Mouse (Mus musculus) thymus, adult 18-20 months (tissue): ENCODE measurements around the gene Actr2.
"Not testable (repeated sequence)": the region's sequence is repeated elsewhere in the genome, so short reads cannot be mapped to it uniquely, and the experiment has no call there.

Experiments used
- DNase-seq, 2 experiments: peaks; one replicate each; pipeline ENCODE4 v3.0.0; 2022; ENCODE audit warnings: mixed read lengths in 2 of 2

The Actr2 gene

GRCm38 (mm10) chr11:20116030-20116551 lies 3.4 kb upstream of the Actr2 start:
- no peak for DNase-seq

- peak; percentile 77 to 85 for DNase-seq
Observed at GRCm38 (mm10) chr11:20112006-20112740, 540 bp downstream of the Actr2 start.

- no peak for DNase-seq
Observed at GRCm38 (mm10) chr11:20108151-20108550, 4.6 kb downstream of the Actr2 start.

GRCm38 (mm10) chr11:20107683-20108082 lies 5.0 kb downstream of the Actr2 start:
- no peak for DNase-seq

GRCm38 (mm10) chr11:20106946-20107345 lies 5.8 kb downstream of the Actr2 start:
- no peak for DNase-seq

- no peak for DNase-seq
Observed at GRCm38 (mm10) chr11:20103949-20104348, 8.8 kb downstream of the Actr2 start.

- DNase-seq = no peak
Observed at GRCm38 (mm10) chr11:20086306-20086705, 26.4 kb downstream of the Actr2 start.

- no peak for DNase-seq
Observed at GRCm38 (mm10) chr11:20085635-20086034, 27.1 kb downstream of the Actr2 start.

GRCm38 (mm10) chr11:20075415-20075814 lies 37.3 kb downstream of the Actr2 start:
- DNase-seq = no peak

GRCm38 (mm10) chr11:20072826-20073225 lies 39.9 kb downstream of the Actr2 start:
- no peak for DNase-seq

GRCm38 (mm10) chr11:20072174-20072573 lies 40.5 kb downstream of the Actr2 start:
- no peak for DNase-seq

GRCm38 (mm10) chr11:20068346-20069004 lies 44.2 kb downstream of the Actr2 start:
- DNase-seq = no peak

GRCm38 (mm10) chr11:20067521-20067920 lies 45.2 kb downstream of the Actr2 start:
- no peak for DNase-seq

- no peak for DNase-seq
Observed at GRCm38 (mm10) chr11:20066106-20066505, 46.6 kb downstream of the Actr2 start.

- no peak for DNase-seq
Observed at GRCm38 (mm10) chr11:20064926-20065325, 47.8 kb downstream of the Actr2 start.

- not testable (repeated sequence) for DNase-seq
Observed at GRCm38 (mm10) chr11:20064086-20064485, 48.6 kb downstream of the Actr2 start.

GRCm38 (mm10) chr11:20062801-20063200 lies 49.9 kb downstream of the Actr2 start:
- DNase-seq = not testable (repeated sequence)

- DNase-seq = no peak
Observed at GRCm38 (mm10) chr11:20059736-20060135, 53.0 kb downstream of the Actr2 start.

GRCm38 (mm10) chr11:20057429-20057828 lies 55.3 kb downstream of the Actr2 start:
- DNase-seq = no peak

GRCm38 (mm10) chr11:20056168-20056567 lies 56.5 kb downstream of the Actr2 start:
- no peak for DNase-seq

GRCm38 (mm10) chr11:20054617-20055016 lies 58.1 kb downstream of the Actr2 start:
- no peak for DNase-seq

- DNase-seq = no peak
Observed at GRCm38 (mm10) chr11:20053951-20054350, 58.8 kb downstream of the Actr2 start.

- no peak for DNase-seq
Observed at GRCm38 (mm10) chr11:20052814-20053536, 59.7 kb downstream of the Actr2 start.
